Mouse (Mus musculus) skeletal muscle tissue, adult 2 months (tissue): ENCODE measurements at regions not wholly inside any gene's neighbourhood (a gene's known extent, or its start where the extent isn't known, plus 50 kb on each side); places are given as distances from the start of the nearest gene placed in this dataset.
A peak's percentile ranks its signal among the peaks of the same experiment; 100 is the strongest.

Source experiments
- DNase-seq: peaks from one replicate; pipeline ENCODE4 v3.0.0-alpha.2; 2012; ENCODE audit warnings: low read depth, low spot score

- peak; percentile 42 for DNase-seq
Measured at GRCm38 (mm10) chr10:17418227-17418685, 304.8 kb upstream of the Cited2 start.

DNA sequence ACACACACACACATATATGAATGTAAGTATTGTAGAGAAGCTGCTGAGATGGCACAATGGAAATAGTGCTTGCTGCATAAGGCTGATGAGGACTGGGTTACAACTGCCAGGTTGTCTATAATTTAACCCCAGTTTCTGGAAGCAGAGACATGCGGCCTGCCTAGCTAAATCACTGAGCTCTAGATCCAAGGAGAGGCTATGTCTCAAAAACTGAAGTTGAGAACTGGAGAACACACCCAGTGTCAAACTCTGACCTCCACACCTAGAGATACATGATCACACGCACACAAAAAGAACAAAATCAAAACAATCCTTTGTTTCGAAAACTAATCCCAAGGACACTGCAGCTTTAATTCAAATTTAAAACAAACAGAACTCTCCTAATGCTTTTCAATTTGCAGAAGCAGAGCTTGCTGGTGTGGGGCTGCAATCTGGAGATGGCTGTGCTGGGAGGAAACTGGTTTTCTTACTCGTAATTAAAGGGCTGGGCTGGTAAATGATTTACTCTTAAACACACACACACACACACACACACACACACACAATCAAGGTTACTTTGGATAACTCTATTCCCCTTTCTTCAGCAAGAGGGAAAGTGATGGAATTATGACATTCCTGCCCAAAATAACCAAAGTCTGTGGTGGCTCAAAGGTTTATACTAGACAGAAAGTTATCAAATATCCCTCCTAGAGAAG, 299.3 kb upstream of the Cited2 start:
- DNase-seq = no peak

GRCm38 (mm10) chr10:17426197-17426596, 296.8 kb upstream of the Cited2 start:
- peak; percentile 4 for DNase-seq

GRCm38 (mm10) chr10:17427316-17427715, 295.7 kb upstream of the Cited2 start:
- DNase-seq = no peak

GRCm38 (mm10) chr10:17428315-17428714, 294.7 kb upstream of the Cited2 start:
- no peak for DNase-seq

GRCm38 (mm10) chr10:17431068-17431467, 291.9 kb upstream of the Cited2 start:
- no peak for DNase-seq

- no peak for DNase-seq
Measured at GRCm38 (mm10) chr10:17434098-17434497, 288.9 kb upstream of the Cited2 start.

GRCm38 (mm10) chr10:17450240-17450639, 272.8 kb upstream of the Cited2 start:
- DNase-seq = no peak

- DNase-seq = no peak
Measured at GRCm38 (mm10) chr10:17470880-17471279, 252.1 kb upstream of the Cited2 start.

DNA sequence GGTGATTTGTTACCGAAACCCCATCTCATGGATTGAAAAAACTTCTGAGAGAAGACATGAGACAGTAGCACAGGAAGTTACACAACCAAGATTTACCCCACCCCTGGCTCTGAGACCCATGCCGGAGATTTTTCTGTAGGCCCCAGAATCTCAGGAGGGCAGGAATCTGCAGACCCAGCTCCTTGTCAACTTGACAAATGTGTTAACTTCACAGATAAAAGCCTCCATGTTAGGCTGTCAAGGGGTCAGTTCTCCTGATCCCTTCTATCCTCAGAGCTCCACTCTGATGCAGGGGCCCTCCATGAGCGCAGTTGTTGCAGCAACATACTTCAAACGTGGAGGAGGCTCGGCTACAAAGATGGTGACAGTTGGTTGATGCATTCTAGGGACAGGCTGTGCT, 250.5 kb upstream of the Cited2 start:
- DNase-seq = no peak

DNA sequence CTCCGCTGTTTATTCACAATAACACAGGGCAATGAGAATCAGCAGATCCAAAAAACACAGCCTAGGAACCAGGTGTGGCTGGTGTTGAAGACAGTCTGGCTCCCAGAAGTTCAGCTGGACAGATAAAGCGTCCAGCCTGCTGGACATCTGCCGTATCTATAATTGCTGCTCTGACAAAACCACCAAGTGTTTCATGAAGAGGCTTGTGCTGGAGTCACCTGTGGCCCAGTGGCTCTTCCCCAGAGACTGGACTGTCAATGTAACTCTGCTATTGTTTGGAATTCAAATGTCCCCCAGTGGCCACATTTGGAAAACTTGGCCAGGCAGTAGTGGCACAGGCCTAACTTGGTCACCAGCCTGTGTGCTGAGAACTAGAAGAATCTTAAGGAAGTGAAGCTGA, 247.0 kb upstream of the Cited2 start:
- no peak for DNase-seq

GRCm38 (mm10) chr10:17476720-17477119, 246.3 kb upstream of the Cited2 start:
- DNase-seq = peak; percentile 54

GRCm38 (mm10) chr10:17478761-17479632, 244.0 kb upstream of the Cited2 start:
- no peak for DNase-seq

- DNase-seq = no peak
Measured at GRCm38 (mm10) chr10:17482751-17483150, 240.3 kb upstream of the Cited2 start.

GRCm38 (mm10) chr10:17485049-17485449, 238.0 kb upstream of the Cited2 start:
- peak; percentile 39 for DNase-seq

DNA sequence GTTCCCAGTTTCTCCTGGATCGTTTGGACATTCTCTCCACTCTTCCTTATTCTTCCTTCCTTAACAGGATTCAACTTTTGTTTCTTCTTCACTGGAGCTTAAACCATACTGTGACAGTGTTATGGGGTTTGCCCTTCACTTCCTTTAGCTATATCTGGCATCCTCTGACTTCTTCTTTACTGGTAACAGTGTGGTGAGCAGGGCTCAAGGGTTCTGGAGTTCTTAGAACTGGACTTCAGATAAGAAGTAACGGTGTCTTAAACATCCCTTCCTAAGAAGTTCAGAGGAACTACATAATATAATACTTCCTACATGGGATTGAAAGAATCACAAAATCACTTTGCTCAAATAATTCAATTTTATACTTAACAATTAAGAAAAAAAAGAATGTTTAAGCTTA, 237.5 kb upstream of the Cited2 start:
- no peak for DNase-seq

DNA sequence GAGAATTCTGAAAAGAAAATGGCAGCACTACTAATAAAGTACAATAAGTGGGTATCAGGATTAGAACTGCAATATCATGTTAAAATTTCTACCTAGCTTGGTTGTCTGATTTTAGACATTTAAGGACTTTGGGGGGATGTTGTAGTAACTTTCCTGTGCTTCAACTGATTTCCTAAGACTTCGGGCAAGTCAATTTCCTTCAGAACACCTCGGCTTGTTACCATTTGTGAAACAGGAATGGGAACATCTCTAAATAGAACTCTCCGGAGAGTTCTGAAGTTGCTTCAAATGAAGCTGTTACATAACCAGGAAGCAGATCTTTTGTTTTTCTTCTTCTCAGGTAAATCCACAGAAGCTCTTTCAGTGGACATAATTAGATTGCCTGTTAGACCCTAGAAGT, 237.0 kb upstream of the Cited2 start:
- no peak for DNase-seq

GRCm38 (mm10) chr10:17487460-17487859, 235.6 kb upstream of the Cited2 start:
- no peak for DNase-seq

DNA sequence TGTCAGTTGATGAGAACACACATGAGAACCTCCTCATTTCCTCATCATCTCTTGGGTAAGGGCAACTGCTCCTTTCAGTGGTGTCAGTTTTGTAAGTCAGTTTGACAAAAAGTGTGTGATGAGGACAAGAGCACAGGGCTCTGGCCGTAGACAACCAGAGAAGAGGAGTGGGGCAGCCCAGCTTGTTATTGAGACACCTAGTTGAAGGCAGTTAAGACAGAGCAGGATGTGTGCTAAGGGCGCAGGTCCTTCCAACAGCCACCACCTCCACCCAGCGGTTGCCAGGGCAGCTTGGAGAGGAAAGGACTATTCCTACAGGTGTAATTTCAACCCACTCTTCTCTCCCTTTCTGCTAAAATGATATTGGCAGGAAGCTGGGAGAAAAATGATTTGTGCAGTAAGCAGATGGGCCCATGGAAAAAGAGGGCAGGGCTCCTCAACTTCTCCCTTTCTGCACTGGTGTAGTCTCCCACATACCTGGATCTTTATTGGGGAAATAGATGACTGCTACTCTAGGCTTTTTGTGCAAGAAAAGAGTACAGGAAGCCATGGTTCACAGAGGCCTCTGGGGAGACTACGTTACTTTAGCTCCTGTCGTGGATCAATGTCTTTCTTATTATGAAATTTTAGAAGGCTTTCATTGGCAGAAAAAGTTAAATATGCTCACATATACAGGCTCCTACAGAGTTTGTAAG, 231.3 kb upstream of the Cited2 start:
- no peak for DNase-seq

DNA sequence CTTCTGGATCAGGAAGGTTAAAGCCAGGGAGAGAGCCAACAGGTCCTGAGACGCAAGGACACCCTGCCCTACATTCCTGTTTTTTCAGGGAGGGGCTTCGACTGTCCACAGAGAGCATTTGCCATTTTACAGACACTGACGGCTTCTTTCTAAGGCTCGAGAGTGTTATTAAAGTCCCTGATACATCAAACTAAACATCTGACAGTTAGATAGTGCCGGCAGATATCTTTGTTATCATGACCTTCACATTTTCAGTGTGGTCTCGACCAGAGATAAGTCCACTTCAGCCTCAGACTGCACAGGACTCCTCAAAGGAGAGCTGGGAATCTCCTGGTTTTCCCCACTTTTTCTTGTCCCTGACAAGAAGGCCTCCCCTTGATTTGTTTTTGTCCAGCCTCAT, 229.9 kb upstream of the Cited2 start:
- DNase-seq = no peak

- DNase-seq = no peak
Measured at GRCm38 (mm10) chr10:17496831-17497230, 226.2 kb upstream of the Cited2 start.

DNA sequence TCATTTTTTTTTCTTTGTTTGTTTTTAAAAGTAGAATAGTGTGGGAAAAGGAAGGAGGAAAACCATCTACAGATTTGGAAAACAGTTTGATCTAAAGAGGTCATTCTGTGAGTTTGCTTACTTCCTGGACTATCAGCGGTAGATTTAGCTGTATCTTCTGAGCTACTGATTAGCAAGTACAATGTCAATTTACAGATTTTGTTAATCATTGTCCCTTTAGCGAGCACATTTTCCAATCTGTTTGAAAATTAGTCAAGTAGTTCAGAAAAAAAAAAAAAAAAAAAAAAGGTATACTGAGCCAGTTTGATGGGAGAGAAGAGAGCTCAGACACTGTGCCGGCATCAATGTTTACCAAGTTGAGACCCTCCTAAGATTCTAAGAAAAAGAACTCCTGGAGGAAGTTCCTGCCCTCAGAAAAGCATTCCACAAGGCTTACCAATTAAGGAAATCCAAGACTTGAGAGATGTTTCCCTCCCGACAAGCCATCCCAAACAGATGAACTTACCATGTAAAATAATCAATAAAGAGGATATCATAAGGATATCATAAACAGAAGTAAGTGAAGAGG, 212.3 kb upstream of the Cited2 start:
- DNase-seq = no peak
